Mouse (Mus musculus) liver, embryonic 16.5 days (tissue): ENCODE measurements at regions not wholly inside any gene's neighbourhood (a gene's known extent, or its start where the extent isn't known, plus 50 kb on each side); places are given as distances from the start of the nearest gene placed in this dataset.
A peak's percentile ranks its signal among the peaks of the same experiment; 100 is the strongest.

ENCODE experiments used
- ATAC-seq: fragments of 200-750 bp; cut with Nextera tagmentation; 2 replicates; pipeline ENCODE4 v1.8.0; 2017; ENCODE audit warnings: low read depth, mild to moderate bottlenecking, moderate number of reproducible peaks, moderate library complexity
- H3K27ac ChIP-seq: fragments of 300-500 bp; sonication (generic); 2 replicates; pipeline ENCODE4 v1.5.1; 2014; ENCODE audit warnings: mild to moderate bottlenecking, low read length
- H3K27me3 ChIP-seq: fragments of 300-500 bp; sonication (generic); 2 replicates; pipeline ENCODE4 v1.6.1; 2014; ENCODE audit warnings: low read depth, low read length, mixed read lengths; ENCODE audit not compliant: control insufficient read depth, insufficient read depth
- H3K36me3 ChIP-seq: fragments of 300-500 bp; sonication (generic); 2 replicates; pipeline ENCODE4 v1.6.1; 2014; ENCODE audit warnings: mild to moderate bottlenecking; ENCODE audit not compliant: control insufficient read depth, insufficient read depth
- H3K4me1 ChIP-seq: fragments of 300-500 bp; sonication (generic); 2 replicates; pipeline ENCODE4 v1.6.1; 2014; ENCODE audit warnings: low read depth, low read length, mixed read lengths; ENCODE audit not compliant: control insufficient read depth
- H3K4me2 ChIP-seq: fragments of 300-500 bp; sonication (generic); 2 replicates; pipeline ENCODE4 v1.6.1; 2014; ENCODE audit warnings: low read depth, low read length, mixed read lengths
- H3K4me3 ChIP-seq: fragments of 300-500 bp; sonication (generic); 2 replicates; pipeline ENCODE4 v1.5.1; 2014; ENCODE audit warnings: low read depth, mild to moderate bottlenecking, low read length
- H3K9ac ChIP-seq: fragments of 300-500 bp; sonication (generic); 2 replicates; pipeline ENCODE4 v1.6.1; 2014; ENCODE audit warnings: low read depth, low read length
- H3K9me3 ChIP-seq: fragments of 300-500 bp; sonication (generic); replicated peaks from 2 replicates; pipeline ENCODE4 v1.6.1; 2016; ENCODE audit warnings: low read length; ENCODE audit not compliant: control insufficient read depth
- WGBS: fragments of 180-500 bp; shearing (Covaris S2); extraction: QIAGEN DNeasy Blood & Tissue Kit; methylation state at CpG from one replicate; pipeline ENCODE4 v1.1.7; 2014; ENCODE audit not compliant: insufficient replicate concordance; 5-methylcytosine and 5-hydroxymethylcytosine counted together

DNA sequence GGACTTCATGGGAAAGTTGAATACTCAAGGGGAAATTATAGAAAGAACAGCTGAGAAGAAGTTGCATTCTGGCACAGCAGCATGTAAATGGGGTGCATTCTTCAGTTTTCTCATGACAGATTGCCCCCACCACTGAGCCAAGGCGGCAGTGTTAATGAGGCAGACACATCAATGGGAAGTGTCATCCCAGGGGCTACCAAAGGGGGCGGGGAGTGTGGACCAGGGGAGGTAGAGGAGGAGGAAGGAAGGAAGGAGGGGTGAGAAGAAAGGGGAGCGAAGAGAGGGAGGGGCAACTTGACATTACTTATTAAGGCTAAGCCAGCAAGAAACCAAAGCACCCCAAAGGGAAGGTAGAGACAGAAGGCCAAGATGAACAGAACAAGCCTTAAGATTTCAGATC lies 419.4 kb upstream of the Atp11b start:
- Histone ChIP-seq H3K9ac (no peak overlapping the region), H3K27me3 (no peaks in the 10 kb centered on the region), H3K4me2 (no peak overlapping the region), H3K4me3 (no peak overlapping the region), H3K4me1 (no peaks in the 10 kb centered on the region), H3K27ac (no peak overlapping the region), H3K9me3 (no peaks in the 10 kb centered on the region), H3K36me3 (no peaks in the 10 kb centered on the region)
- no peak for ATAC-seq
- 14% methylated on average over 3 of the region's 3 CpGs for WGBS

DNA sequence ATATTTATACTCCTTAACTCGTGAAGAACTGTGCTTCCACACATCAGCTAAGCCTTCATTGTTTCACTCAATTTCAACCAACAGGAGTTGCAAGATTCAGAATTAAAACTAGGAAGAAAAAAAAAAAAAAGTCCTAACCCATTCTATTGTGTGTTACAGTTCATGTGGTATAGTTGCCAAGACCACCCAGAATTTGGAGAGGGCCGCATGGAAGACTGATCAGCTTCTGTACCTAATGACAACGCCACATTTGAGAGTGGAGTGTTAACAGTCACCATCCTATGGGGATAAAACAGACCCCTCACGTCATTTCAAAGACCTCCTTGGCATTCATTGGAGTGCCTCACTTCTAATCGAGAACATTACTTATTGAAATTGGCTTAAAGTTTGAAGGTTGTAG lies 418.1 kb upstream of the Atp11b start:
- 46% methylated on average over 5 of the region's 5 CpGs for WGBS
- Histone ChIP-seq H3K4me1 (no peaks in the 10 kb centered on the region), H3K36me3 (no peaks in the 10 kb centered on the region), H3K4me2 (no peak overlapping the region), H3K27me3 (no peaks in the 10 kb centered on the region), H3K4me3 (no peak overlapping the region), H3K27ac (no peak overlapping the region), H3K9me3 (no peaks in the 10 kb centered on the region), H3K9ac (no peak overlapping the region)
- no peak for ATAC-seq

DNA sequence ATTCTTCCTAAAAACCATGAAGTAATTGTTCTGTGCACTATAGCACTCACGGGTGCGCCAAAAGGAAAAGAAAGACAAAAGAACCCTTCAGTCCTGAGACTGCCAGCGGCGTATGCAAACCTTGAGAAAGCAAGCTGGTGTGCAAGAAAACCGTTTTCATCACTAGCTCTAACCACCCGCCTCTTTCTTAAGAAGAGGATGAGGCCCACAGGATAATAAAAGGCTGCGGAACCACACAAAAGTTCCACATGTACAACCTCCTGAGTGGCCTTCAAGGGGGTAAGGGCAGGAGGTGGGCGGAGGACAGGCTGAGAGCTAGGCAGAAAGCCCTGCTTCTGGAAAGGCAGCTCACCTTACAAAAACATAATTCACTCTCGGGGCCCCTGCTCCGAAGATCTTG lies 413.4 kb upstream of the Atp11b start:
- no peaks in the 10 kb centered on the region for H3K27me3 ChIP-seq
- no peaks in the 10 kb centered on the region for H3K36me3 ChIP-seq
- H3K4me1 ChIP-seq: no peaks in the 10 kb centered on the region
- no peaks in the 10 kb centered on the region for H3K9me3 ChIP-seq
- peak overlapping the region; percentile 43; the same call in 1 of the 2 replicates for H3K4me3 ChIP-seq
- H3K9ac ChIP-seq: no peak overlapping the region
- 9% methylated on average over 10 of the region's 10 CpGs for WGBS
- H3K4me2 ChIP-seq: peak overlapping the region; percentile 51
- no peak for ATAC-seq
- H3K27ac ChIP-seq: no peak overlapping the region

DNA sequence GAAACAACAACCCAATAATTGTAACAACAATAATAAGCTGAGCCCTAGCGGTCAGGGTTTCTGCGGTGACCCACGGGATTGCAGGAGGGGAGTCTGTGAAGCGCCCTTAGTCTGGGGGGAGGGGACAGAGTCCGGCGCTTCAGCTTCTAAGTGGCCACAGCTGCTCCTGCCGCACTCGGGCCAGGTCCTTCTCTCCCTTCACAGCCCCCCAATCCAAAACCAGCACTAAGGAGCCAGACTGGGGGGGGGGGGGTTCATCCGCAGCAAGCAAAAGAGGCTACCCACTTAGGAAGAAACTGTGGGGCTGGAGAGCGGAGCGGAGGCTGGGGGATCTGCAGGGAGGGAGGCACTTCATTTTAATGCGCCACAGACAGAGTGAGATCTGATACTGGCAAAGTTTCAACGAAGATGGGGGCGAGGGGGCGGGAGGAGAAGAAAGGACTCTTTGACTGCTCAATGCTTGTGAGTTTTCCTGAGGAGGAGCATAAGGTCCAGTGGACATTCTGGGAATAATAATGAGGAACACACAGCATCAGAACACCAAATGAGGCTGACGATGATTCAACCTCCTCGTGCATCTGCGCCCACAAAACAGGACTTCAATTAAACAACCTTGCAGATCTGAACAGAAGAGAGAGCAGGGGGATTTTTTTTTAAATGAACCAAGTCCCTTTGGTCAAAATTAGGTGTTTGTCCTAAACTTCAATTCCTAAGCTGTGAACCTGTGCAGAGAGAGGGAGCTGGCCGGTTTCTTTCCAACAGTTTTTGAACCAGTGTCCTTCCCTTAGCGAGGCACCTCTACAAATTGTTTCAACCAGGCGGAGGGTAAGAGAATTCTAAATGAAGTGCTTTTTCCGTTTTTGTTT lies 412.7 kb upstream of the Atp11b start:
- H3K4me1 ChIP-seq: no peaks in the 10 kb centered on the region
- H3K27ac ChIP-seq: no peak overlapping the region
- ATAC-seq: no peak
- H3K36me3 ChIP-seq: no peaks in the 10 kb centered on the region
- no peak overlapping the region for H3K9ac ChIP-seq
- 3% methylated on average over 21 of the region's 22 CpGs for WGBS
- H3K9me3 ChIP-seq: no peaks in the 10 kb centered on the region
- peak overlapping the region; percentile 43 for H3K4me3 ChIP-seq
- H3K27me3 ChIP-seq: no peaks in the 10 kb centered on the region
- peak overlapping the region; percentile 51 for H3K4me2 ChIP-seq

DNA sequence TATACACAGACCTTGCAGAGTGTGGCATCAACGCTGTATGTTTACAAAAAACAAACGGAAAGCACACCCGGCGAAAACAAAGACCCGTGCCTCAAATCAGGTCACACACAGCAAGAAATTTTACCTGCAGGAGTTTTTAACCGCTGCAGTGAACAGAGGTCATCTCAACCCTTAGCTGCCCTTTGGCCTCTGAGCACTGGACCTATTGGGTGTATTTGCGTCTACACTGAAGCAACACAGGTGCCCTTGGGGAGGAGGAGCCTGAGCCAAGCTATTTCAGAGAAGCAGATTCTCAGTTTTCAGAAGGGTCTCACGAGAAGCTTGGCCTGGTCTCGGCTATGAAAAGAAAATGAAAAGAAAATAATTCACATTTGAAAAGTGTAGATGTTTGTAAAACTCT lies 412.1 kb upstream of the Atp11b start:
- peak overlapping the region; percentile 38; the same call in 1 of the 2 replicates for H3K4me2 ChIP-seq
- no peaks in the 10 kb centered on the region for H3K36me3 ChIP-seq
- H3K4me1 ChIP-seq: no peaks in the 10 kb centered on the region
- no peak overlapping the region for H3K27ac ChIP-seq
- H3K9me3 ChIP-seq: no peaks in the 10 kb centered on the region
- WGBS: 11% methylated on average over 9 of the region's 9 CpGs
- H3K9ac ChIP-seq: no peak overlapping the region
- H3K4me3 ChIP-seq: no peak overlapping the region
- no peak for ATAC-seq
- H3K27me3 ChIP-seq: no peaks in the 10 kb centered on the region

DNA sequence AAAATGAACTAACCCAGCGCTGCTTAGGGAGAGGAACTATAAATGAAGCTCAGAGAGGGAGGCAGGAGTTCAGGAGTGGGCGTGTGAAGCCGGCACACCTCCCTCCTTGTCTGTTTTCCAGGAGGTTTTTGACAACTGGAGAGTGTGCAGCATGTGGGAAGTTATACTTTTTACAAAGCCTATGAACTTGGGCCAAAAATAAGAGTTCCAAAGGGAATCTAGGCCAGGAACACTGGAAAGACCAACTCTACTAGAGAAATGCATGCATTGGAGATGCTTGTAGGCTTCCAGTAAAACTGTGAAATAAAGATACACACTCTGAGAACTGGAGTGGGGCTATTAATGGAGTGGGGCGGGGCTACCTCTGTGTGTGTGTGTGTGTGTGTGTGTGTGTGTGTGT lies 411.3 kb upstream of the Atp11b start:
- no peak for ATAC-seq
- Histone ChIP-seq H3K27ac (no peak overlapping the region), H3K27me3 (no peaks in the 10 kb centered on the region), H3K4me2 (no peak overlapping the region), H3K4me1 (no peaks in the 10 kb centered on the region), H3K4me3 (no peak overlapping the region), H3K9me3 (no peaks in the 10 kb centered on the region), H3K36me3 (no peaks in the 10 kb centered on the region), H3K9ac (no peak overlapping the region)
- WGBS: 40% methylated on average over 4 of the region's 4 CpGs

DNA sequence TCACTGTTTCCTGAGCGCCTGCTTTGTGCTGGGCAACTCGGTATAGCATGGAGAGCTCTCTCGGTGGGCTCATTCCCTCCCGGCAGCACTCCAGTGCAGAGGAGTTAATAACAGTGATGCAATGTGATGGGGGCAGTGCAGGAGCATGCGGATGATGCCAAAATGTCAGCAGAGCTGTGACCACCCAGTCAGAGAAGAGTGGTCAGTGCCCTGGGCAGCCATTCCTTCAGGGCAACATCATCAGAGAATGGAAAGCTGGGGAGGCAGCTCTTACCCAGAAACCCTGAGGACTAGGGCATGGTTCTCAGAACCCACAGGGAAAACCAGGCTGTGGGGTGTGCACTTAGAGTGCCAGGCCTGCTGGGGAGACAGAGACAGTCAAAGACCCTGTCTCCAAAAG lies 410.0 kb upstream of the Atp11b start:
- 54% methylated on average over 5 of the region's 5 CpGs for WGBS
- ATAC-seq: no peak
- Histone ChIP-seq H3K4me1 (no peaks in the 10 kb centered on the region), H3K27ac (no peak overlapping the region), H3K9ac (no peak overlapping the region), H3K9me3 (no peaks in the 10 kb centered on the region), H3K4me3 (no peak overlapping the region), H3K4me2 (no peak overlapping the region), H3K27me3 (no peaks in the 10 kb centered on the region), H3K36me3 (no peaks in the 10 kb centered on the region)

DNA sequence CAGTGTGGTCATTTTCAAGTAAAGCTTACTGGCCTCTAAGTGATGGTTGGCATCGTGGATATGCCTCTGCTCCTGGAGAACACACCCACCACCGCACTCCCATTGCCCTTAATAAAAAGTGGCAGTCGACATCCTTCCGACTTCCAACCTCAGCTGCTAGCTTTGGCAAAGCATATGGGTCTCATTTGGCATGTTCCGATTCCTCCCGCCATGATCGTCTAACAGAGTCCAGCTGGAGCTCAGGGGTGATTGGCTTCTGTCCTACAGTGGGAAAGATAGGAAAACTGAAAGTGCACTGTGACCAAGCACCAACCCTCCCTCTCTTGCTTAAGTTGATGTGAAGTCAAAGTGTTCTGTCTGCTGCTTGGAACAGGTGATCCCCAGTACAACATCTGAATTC lies 404.8 kb upstream of the Atp11b start:
- H3K36me3 ChIP-seq: no peaks in the 10 kb centered on the region
- 71% methylated on average over 7 of the region's 7 CpGs for WGBS
- H3K9ac ChIP-seq: no peak overlapping the region
- no peak for ATAC-seq
- no peak overlapping the region for H3K4me2 ChIP-seq
- no peaks in the 10 kb centered on the region for H3K9me3 ChIP-seq
- H3K4me3 ChIP-seq: no peak overlapping the region
- H3K4me1 ChIP-seq: no peaks in the 10 kb centered on the region
- no peak overlapping the region for H3K27ac ChIP-seq
- no peaks in the 10 kb centered on the region for H3K27me3 ChIP-seq

DNA sequence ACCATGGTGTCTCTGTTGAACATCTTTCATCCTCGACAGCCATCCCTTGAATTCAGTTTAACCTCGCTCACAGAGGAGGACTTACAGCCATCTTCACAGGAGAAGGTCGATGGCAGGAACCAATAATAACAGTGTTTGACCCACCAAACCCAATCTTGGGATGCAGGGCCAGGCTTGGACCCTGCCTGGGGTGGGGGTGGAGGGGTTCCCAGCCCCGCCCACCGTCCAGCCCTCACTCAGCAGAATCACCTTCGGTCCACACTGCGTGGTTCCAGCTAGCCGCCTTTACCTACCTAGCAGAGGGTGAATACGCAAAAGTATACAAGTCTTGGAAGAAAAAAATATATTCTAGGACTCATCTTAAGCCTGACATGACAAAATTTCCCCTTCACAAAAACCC lies 400.5 kb upstream of the Atp11b start:
- WGBS: 66% methylated on average over 9 of the region's 9 CpGs
- Histone ChIP-seq H3K36me3 (no peaks in the 10 kb centered on the region), H3K27ac (no peak overlapping the region), H3K9me3 (no peaks in the 10 kb centered on the region), H3K27me3 (no peaks in the 10 kb centered on the region), H3K4me2 (no peak overlapping the region), H3K4me3 (no peak overlapping the region), H3K4me1 (no peaks in the 10 kb centered on the region), H3K9ac (no peak overlapping the region)
- no peak for ATAC-seq
